Mouse (Mus musculus): Measurements from ENCODE around the gene 1110017D15Rik.

DNA sequence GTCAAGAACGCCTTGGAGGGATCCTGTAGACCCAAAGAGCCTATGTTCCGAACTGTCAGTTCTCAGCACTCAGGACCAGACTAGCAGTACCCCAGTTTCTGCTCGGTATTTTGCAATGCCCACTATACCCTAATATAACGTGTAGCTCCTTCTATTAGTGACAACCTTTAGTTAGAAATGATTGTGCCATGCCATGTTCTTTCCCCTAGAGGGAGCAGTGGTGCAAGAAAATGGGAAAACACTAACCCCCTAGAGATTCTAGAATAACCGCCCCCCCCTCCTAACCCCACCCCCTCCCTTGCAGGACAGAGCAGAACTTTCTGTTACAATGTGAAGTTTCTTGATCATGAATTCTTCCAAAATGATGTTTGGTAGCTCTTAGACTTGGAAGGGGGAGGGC lies 12.8 kb downstream of the 1110017D15Rik start:
- TF ChIP-seq CTCF (IDR thresholded peaks at IDR 0.05; ENCODE audit: borderline replicate concordance, control insufficient read depth, extremely low read depth, insufficient read depth, low read length, poor library complexity): no peak
- TF ChIP-seq POLR2A (IDR thresholded peaks at IDR 0.05; ENCODE audit: control insufficient read depth, extremely low read depth, insufficient read depth, low read length, poor library complexity): no peak

Measured in thymus, adult 2 months (tissue).